Mouse (Mus musculus): ENCODE measurements at regions not wholly inside any gene's neighbourhood (a gene's known extent, or its start where the extent isn't known, plus 50 kb on each side); places are given as distances from the start of the nearest gene placed in this dataset.

DNA sequence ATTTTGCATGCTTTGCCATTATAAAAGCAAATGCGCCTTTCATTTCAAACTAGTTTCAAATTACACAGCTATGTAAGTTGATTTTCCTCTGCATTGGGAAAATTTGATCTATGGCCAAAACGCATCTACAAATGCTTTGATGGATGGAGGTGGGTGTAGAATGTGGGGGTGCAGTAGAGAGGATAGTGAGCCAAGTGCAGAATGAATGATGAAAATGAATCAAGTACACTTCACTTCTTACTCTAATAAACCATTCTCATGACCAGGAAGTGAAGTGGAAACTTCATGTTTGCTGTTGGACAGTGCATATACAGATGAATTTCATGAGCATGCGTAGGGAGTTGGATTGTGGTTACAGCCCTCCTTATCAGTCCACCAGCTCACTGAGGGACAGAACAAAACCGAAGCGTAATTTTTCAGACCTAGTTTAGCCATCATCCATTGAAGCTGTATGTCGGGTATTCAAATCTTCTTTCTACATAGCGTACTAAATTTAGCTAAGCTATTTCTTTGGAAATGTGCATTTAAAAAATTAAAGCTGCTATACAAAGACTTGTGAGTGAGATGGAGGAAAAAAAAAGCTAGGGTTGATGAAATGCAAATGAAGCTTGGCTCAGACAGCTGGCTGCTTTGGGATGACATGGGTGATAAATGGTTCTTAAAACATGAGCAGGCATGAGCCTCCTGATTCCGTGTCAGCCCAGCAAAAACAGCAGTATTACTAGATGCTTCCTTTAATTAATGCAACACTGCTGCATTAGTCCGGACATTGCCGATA lies 627.1 kb downstream of the Robo2 start:
- Histone ChIP-seq H3K9me3 (replicated peaks; ENCODE audit: control insufficient read depth, insufficient read depth, low read length, poor library complexity, severe bottlenecking) (no peaks in the 10 kb centered on the region), H3K4me1 (ENCODE audit: control insufficient read depth, insufficient read depth, low read length) (no peaks in the 10 kb centered on the region), H3K4me3 (ENCODE audit: low read depth, low read length) (no peak overlapping the region), H3K27me3 (ENCODE audit: control insufficient read depth, insufficient read depth, low read length, poor library complexity, severe bottlenecking) (no peaks in the 10 kb centered on the region), H3K36me3 (ENCODE audit: control insufficient read depth, insufficient read depth, low read length, poor library complexity, severe bottlenecking) (no peaks in the 10 kb centered on the region), H3K27ac (ENCODE audit: insufficient read depth, low read length) (no peak overlapping the region), H3K9ac (ENCODE audit: low read depth, poor library complexity, severe bottlenecking) (no peak overlapping the region)
- no peak for TF ChIP-seq EP300 (IDR thresholded peaks at IDR 0.05; ENCODE audit: insufficient read depth, low read depth, low read length)
- no peak for TF ChIP-seq POLR2A (IDR thresholded peaks at IDR 0.05; ENCODE audit: insufficient read depth, low read length)
- TF ChIP-seq CTCF (IDR thresholded peaks at IDR 0.05; ENCODE audit: low read depth, low read length): no peak

DNA sequence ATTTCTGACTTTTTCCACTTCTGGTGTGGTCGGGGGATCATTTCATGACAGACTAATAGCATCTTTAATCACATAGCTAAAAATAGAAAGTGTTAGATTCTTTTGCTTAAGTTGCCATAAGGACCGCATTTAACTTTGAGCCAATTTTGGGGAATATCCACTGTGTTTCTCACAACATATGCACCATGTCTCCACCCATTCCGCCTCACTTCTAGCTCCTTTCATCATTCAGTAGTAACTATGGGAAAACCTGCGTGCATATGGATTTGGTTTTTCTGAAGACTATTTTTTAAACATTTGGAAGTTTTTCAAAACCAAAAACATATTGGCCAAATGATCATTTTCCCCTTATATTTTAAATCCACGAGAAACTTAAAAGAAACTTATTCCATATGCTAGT lies 639.2 kb downstream of the Robo2 start:
- TF ChIP-seq POLR2A (IDR thresholded peaks at IDR 0.05; ENCODE audit: insufficient read depth, low read length) (no peak), CTCF (IDR thresholded peaks at IDR 0.05; ENCODE audit: low read depth, low read length) (no peak), EP300 (IDR thresholded peaks at IDR 0.05; ENCODE audit: insufficient read depth, low read depth, low read length) (no peak)
- no peaks in the 10 kb centered on the region for H3K36me3 ChIP-seq (ENCODE audit: control insufficient read depth, insufficient read depth, low read length, poor library complexity, severe bottlenecking)
- 0 out of 2 replicates have a peak, but pooled peaks cover 4% of the 10 kb centered on the region for H3K9me3 ChIP-seq (replicated peaks; ENCODE audit: control insufficient read depth, insufficient read depth, low read length, poor library complexity, severe bottlenecking)
- H3K4me3 ChIP-seq (ENCODE audit: low read depth, low read length): no peak overlapping the region
- H3K4me1 ChIP-seq (ENCODE audit: control insufficient read depth, insufficient read depth, low read length): no peaks in the 10 kb centered on the region
- no peak overlapping the region for H3K9ac ChIP-seq (ENCODE audit: low read depth, poor library complexity, severe bottlenecking)
- no peak overlapping the region for H3K27ac ChIP-seq (ENCODE audit: insufficient read depth, low read length)
- no peaks in the 10 kb centered on the region for H3K27me3 ChIP-seq (ENCODE audit: control insufficient read depth, insufficient read depth, low read length, poor library complexity, severe bottlenecking)

DNA sequence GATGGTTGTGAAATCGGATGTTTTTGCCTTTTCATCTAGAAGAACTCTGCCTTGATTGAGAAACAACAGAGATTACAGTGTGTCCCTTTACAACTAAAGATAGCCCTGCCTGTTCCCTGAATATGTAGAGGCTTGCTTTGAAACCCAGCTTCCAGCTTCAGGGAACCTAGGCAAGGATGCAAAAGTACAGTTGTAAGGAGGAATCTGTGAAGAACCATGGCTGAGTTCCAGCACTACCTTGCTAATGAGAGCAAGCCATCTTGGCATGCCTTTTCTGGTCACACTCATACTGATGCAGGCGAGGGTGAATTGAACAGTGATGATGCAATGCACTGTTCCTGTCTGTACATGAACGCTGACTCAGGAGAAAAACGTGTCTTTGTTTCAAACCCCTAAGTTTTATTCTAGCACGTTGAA lies 641.2 kb downstream of the Robo2 start:
- Histone ChIP-seq H3K4me3 (ENCODE audit: low read depth, low read length) (no peak overlapping the region), H3K27me3 (ENCODE audit: control insufficient read depth, insufficient read depth, low read length, poor library complexity, severe bottlenecking) (no peaks in the 10 kb centered on the region), H3K4me1 (ENCODE audit: control insufficient read depth, insufficient read depth, low read length) (no peaks in the 10 kb centered on the region), H3K36me3 (ENCODE audit: control insufficient read depth, insufficient read depth, low read length, poor library complexity, severe bottlenecking) (no peaks in the 10 kb centered on the region), H3K9ac (ENCODE audit: low read depth, poor library complexity, severe bottlenecking) (no peak overlapping the region), H3K9me3 (replicated peaks; ENCODE audit: control insufficient read depth, insufficient read depth, low read length, poor library complexity, severe bottlenecking) (no peaks in the 10 kb centered on the region), H3K27ac (ENCODE audit: insufficient read depth, low read length) (no peak overlapping the region)
- TF ChIP-seq EP300 (IDR thresholded peaks at IDR 0.05; ENCODE audit: insufficient read depth, low read depth, low read length) (no peak), POLR2A (IDR thresholded peaks at IDR 0.05; ENCODE audit: insufficient read depth, low read length) (no peak), CTCF (IDR thresholded peaks at IDR 0.05; ENCODE audit: low read depth, low read length) (no peak)

DNA sequence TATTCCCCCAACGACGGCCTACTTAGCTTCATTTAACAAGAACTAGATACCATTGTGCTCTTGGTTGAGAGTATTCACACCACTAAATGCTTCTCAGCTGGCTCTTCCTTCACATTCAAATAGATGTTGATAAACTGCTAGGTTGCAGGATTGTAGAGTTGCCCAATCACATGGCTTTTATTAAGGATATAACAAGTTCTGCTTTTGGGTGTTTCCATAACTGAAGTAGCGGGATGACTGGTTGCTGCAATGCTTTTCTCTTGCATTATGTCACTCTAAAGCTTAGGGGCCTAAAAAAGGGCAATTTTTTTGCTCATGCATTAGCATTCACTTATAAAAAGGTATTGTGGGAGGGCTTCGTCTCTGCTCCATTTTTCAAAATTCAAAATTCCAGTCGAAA lies 641.9 kb downstream of the Robo2 start:
- no peaks in the 10 kb centered on the region for H3K9me3 ChIP-seq (replicated peaks; ENCODE audit: control insufficient read depth, insufficient read depth, low read length, poor library complexity, severe bottlenecking)
- H3K4me1 ChIP-seq (ENCODE audit: control insufficient read depth, insufficient read depth, low read length): no peaks in the 10 kb centered on the region
- no peak overlapping the region for H3K9ac ChIP-seq (ENCODE audit: low read depth, poor library complexity, severe bottlenecking)
- TF ChIP-seq POLR2A (IDR thresholded peaks at IDR 0.05; ENCODE audit: insufficient read depth, low read length) (no peak), EP300 (IDR thresholded peaks at IDR 0.05; ENCODE audit: insufficient read depth, low read depth, low read length) (no peak), CTCF (IDR thresholded peaks at IDR 0.05; ENCODE audit: low read depth, low read length) (no peak)
- no peaks in the 10 kb centered on the region for H3K36me3 ChIP-seq (ENCODE audit: control insufficient read depth, insufficient read depth, low read length, poor library complexity, severe bottlenecking)
- H3K27me3 ChIP-seq (ENCODE audit: control insufficient read depth, insufficient read depth, low read length, poor library complexity, severe bottlenecking): no peaks in the 10 kb centered on the region
- no peak overlapping the region for H3K4me3 ChIP-seq (ENCODE audit: low read depth, low read length)
- no peak overlapping the region for H3K27ac ChIP-seq (ENCODE audit: insufficient read depth, low read length)

DNA sequence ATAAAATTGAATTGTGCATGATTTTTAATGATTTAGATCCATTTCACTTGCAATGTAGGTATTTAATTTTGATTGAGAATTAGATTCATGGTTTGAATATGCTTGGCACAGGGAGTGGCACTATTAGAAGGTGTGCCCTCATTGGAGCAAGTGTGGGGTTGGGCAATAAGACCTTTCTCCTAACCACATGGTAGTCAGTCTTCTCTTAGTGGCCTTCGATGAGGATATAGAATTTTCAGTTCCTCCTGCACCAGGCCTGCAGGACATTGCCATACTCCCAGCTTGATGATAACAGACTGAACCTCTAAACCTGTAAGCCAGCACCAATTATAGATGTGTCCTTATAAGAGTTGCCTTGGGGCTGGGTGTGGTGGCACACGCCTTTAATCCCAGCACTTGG lies 642.9 kb downstream of the Robo2 start:
- Histone ChIP-seq H3K4me1 (ENCODE audit: control insufficient read depth, insufficient read depth, low read length) (no peaks in the 10 kb centered on the region), H3K36me3 (ENCODE audit: control insufficient read depth, insufficient read depth, low read length, poor library complexity, severe bottlenecking) (no peaks in the 10 kb centered on the region), H3K9me3 (replicated peaks; ENCODE audit: control insufficient read depth, insufficient read depth, low read length, poor library complexity, severe bottlenecking) (no peaks in the 10 kb centered on the region), H3K4me3 (ENCODE audit: low read depth, low read length) (no peak overlapping the region), H3K27ac (ENCODE audit: insufficient read depth, low read length) (no peak overlapping the region), H3K27me3 (ENCODE audit: control insufficient read depth, insufficient read depth, low read length, poor library complexity, severe bottlenecking) (no peaks in the 10 kb centered on the region), H3K9ac (ENCODE audit: low read depth, poor library complexity, severe bottlenecking) (no peak overlapping the region)
- TF ChIP-seq EP300 (IDR thresholded peaks at IDR 0.05; ENCODE audit: insufficient read depth, low read depth, low read length) (no peak), POLR2A (IDR thresholded peaks at IDR 0.05; ENCODE audit: insufficient read depth, low read length) (no peak), CTCF (IDR thresholded peaks at IDR 0.05; ENCODE audit: low read depth, low read length) (no peak)

DNA sequence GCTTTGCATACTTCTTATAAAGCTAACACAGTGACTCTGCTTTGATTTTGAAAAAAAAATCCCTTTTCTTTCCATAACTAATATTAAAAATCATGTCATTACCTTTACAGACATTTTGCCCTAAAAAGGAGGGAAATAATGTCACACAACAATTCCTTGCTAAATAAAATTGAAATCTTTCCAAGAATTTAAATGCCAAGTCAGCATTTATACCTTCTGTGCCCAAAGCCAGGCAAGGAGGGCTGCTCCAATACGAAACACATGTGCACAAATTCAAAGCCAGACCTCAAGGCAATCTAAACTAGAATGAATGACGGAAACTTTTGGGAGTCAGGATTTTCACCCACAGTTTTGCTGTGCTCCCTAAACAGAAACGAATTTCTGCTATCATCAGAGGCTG lies 646.4 kb downstream of the Robo2 start:
- no peaks in the 10 kb centered on the region for H3K4me1 ChIP-seq (ENCODE audit: control insufficient read depth, insufficient read depth, low read length)
- H3K9ac ChIP-seq (ENCODE audit: low read depth, poor library complexity, severe bottlenecking): no peak overlapping the region
- no peak overlapping the region for H3K4me3 ChIP-seq (ENCODE audit: low read depth, low read length)
- no peaks in the 10 kb centered on the region for H3K9me3 ChIP-seq (replicated peaks; ENCODE audit: control insufficient read depth, insufficient read depth, low read length, poor library complexity, severe bottlenecking)
- H3K27ac ChIP-seq (ENCODE audit: insufficient read depth, low read length): no peak overlapping the region
- TF ChIP-seq CTCF (IDR thresholded peaks at IDR 0.05; ENCODE audit: low read depth, low read length): no peak
- TF ChIP-seq POLR2A (IDR thresholded peaks at IDR 0.05; ENCODE audit: insufficient read depth, low read length): no peak
- no peak for TF ChIP-seq EP300 (IDR thresholded peaks at IDR 0.05; ENCODE audit: insufficient read depth, low read depth, low read length)
- no peaks in the 10 kb centered on the region for H3K27me3 ChIP-seq (ENCODE audit: control insufficient read depth, insufficient read depth, low read length, poor library complexity, severe bottlenecking)
- H3K36me3 ChIP-seq (ENCODE audit: control insufficient read depth, insufficient read depth, low read length, poor library complexity, severe bottlenecking): no peaks in the 10 kb centered on the region

Measured in ES-Bruce4 (cell line).